Mouse (Mus musculus): ENCODE measurements around the gene Faap24.

Faap24 gene

GRCm38 (mm10) chr7:35396542-35397168, at the start of gene Faap24, which contains the start of gene Cep89:
Faap24 (minus strand) TSS chr7:35396836.
Cep89 (plus strand) TSS chr7:35397035.
- in situ Hi-C loops (cut with MboI), result no loop called here

- in situ Hi-C loops (cut with MboI), result no loop called here
Measured at GRCm38 (mm10) chr7:35435266-35435665, 38.6 kb upstream of the Faap24 start.

DNA sequence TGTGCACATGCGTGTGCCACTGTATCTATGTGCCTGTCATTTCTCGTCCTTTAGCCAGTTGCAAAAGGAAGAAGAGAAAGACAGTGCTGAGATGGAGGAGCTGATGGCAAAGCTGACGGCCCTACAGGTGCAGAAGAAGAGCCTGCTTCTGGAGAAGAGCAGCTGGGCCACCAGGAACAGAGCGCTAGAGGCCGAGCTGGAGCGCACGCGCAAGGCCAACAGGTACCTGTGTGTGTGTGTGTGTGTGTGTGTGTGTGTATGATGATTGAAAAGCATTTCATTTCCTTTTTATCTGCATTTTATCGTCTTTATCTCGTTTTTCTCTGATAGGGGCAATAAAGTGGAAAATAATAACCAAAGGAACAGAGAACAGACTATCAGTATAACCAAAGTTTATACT, 31.5 kb upstream of the Faap24 start:
- in situ Hi-C loops (cut with MboI), result no loop called here

GRCm38 (mm10) chr7:35423071-35423470, 26.4 kb upstream of the Faap24 start:
- in situ Hi-C loops (cut with MboI), result no loop called here

DNA sequence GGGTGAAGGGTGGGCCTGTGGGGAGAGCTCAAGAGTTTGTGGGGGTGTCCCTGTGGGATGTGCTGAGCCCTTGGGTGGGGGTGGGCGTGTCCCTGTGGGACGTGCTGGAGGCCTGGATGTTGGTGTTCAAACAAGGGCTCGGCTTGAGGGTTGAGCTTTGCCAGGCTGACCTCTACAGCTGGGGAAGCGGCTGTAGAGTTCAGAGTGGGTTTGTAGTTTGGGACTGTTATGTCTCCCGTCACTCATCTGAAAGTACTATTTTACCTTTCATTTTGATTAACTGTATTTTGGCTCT, 20.0 kb upstream of the Faap24 start:
- in situ Hi-C loops (cut with MboI), result no loop called here

GRCm38 (mm10) chr7:35415801-35416653, 19.4 kb upstream of the Faap24 start:
- in situ Hi-C loops (cut with MboI), result no loop called here

- in situ Hi-C loops (cut with MboI), result no loop called here
Measured at GRCm38 (mm10) chr7:35415226-35415625, 18.6 kb upstream of the Faap24 start.

DNA sequence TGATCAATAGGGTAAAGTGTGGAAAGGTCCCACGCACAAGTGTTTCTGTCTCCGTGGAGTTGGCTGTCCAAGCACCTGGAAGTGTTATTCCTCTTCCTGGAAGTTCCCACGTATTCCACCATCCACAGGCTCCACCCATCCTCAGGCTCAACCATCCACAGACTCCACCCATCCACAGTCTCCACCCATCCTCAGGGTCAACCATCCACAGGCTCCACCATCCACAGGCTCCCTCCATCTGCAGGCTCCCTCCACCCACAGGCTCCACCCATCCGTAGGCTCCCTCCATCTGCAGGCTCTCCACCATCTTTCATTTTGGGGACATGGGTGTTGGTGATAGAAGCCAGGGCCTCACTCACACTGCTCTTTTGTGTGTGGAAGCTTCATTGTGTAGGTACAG, 4.5 kb upstream of the Faap24 start:
- in situ Hi-C loops (cut with MboI), result no loop called here

GRCm38 (mm10) chr7:35395734-35396456, 741 bp downstream of the Faap24 start:
- in situ Hi-C loops (cut with MboI), result no loop called here

GRCm38 (mm10) chr7:35392935-35393334, 3.7 kb downstream of the Faap24 start:
- in situ Hi-C loops (cut with MboI), result no loop called here

DNA sequence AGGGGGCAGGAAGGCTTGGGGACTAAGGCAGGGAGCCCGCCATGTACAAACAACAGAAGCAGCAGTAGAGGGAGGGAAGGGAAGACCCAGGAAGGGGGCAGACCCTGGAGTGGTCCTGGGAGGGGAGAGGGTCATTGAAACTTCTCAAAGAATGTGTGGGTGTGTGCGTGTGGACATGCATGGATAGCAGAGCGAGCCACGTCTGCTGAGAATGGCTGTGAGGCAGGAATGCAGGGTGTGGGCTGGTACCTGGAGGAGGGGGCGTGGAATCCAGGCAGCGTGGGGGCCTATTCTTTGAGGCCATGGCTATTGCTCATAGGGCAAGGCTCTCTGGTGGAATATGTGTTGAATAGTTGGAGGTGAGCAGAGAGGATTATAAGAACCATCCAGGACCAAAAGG, 7.9 kb downstream of the Faap24 start:
- in situ Hi-C loops (cut with MboI), result no loop called here

DNA sequence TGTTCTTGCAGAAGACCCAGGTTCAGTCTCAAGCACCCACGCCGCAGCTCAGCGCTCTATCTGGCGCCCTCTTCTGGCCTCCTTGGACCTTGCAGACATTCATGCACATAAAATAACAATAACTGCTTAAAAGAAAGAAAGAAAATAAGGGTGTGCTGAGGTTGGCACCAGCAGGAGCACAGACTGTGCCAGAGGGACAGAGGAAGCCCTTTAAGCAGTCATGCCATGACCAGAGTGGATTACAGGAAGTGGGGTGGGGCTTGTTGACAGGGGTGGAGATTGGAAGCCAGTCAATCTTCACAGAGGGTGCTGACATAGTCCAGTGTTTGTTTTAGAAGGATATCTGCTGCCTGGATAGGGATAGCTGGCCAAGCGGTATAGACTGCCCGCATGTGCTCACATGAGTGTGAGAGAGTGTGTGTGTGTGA, 10.1 kb downstream of the Faap24 start:
- in situ Hi-C loops (cut with MboI), result no loop called here

- in situ Hi-C loops (cut with MboI), result no loop called here
Measured at GRCm38 (mm10) chr7:35382706-35383353, 13.8 kb downstream of the Faap24 start.

DNA sequence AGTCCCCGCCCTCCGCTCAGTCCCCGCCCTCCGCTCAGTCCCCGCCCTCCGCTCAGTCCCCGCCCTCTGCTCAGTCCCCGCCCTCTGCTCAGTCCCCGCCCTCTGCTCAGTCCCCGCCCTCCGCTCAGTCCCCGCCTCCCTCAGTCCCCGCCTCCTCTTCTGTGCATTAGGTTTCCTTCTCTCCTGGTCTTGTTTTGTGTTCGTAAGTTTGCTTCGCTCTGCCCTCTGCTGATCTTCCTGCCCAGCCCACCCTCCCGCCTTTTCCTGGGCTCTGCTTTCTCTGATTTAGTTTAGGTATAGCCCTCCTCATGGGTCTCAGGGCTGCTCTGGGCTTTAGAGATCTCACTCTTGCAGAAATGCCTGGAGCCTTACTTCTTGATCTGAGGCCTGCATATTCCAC, 14.8 kb downstream of the Faap24 start:
- in situ Hi-C loops (cut with MboI), result no loop called here

DNA sequence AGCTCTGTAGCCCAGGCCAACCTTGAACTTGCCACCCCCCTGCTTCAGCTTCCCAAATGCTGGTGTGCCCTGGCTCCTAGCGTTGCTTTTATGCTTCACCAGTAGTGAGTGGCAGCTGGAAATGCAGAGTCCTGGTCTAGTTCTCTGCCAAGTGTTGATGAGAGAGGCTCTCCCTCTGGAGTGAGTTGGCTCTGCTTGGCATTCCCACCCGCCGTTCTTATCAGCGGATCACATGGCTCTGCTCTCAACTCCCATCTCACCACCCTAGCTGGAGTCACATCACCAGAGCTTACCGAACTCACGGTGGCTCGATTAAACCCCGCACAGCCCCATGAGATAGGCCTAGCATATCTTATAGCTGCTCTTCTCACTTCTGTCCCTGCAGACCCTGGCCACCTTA, 16.3 kb downstream of the Faap24 start:
- in situ Hi-C loops (cut with MboI), result no loop called here

GRCm38 (mm10) chr7:35379492-35380119, 17.0 kb downstream of the Faap24 start:
- in situ Hi-C loops (cut with MboI), result no loop called here

DNA sequence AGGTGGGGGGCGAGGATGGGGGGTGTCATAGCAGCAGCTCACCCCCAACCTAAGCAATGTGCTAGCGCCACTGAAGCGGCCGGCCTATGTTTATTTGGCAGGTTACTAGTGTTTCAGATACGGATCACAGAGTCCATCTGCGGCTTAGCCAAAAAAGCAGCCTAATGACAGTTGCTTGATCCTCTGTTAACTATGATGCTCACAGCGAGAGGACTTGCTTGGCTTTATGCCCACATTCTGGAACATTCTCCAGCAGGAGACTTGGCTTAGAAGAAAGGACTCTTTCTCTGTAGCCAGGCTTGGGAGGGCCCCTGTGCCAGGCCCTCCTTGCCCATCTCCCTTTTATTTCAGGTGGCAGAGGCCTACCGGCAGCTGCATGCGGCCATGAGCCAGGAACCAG, 20.0 kb downstream of the Faap24 start:
- in situ Hi-C loops (cut with MboI), result no loop called here

GRCm38 (mm10) chr7:35374265-35374664, 22.4 kb downstream of the Faap24 start:
- in situ Hi-C loops (cut with MboI), result no loop called here

- in situ Hi-C loops (cut with MboI), result no loop called here
Measured at GRCm38 (mm10) chr7:35373146-35373989, 23.3 kb downstream of the Faap24 start.

GRCm38 (mm10) chr7:35372483-35373017, 24.1 kb downstream of the Faap24 start:
- in situ Hi-C loops (cut with MboI), result no loop called here

DNA sequence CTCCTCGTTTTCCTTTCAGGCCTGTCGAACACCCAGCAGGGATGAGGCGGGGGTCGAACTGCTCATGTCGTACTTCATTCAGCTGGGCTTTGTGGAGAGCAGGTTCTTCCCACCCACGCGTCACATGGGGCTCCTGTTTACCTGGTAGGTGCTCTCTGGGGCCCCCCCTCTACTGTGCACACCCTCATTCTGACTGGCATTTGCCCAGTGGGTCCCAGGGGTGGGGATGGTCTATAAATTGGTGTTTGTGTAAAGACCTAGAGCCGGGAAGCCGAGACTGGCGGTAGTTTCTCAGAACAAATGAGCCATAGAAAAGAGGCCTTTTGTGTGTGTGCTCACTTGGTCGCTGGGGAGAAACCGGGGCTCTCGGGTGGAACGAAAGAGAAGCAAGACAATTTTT, 25.5 kb downstream of the Faap24 start:
- in situ Hi-C loops (cut with MboI), result no loop called here
